Mouse (Mus musculus) embryonic facial prominence, embryonic 13.5 days (tissue): ENCODE measurements at regions not wholly inside any gene's neighbourhood (a gene's known extent, or its start where the extent isn't known, plus 50 kb on each side); places are given as distances from the start of the nearest gene placed in this dataset.

Experiments
- ATAC-seq: fragments of 200-750 bp; cut with Nextera tagmentation; 2 replicates; pipeline ENCODE4 v1.8.0; 2017; ENCODE audit warnings: low read depth; ENCODE audit not compliant: insufficient number of reproducible peaks, insufficient read depth, low FRiP score, low TSS enrichment
- H3K27ac ChIP-seq: fragments of 300-500 bp; sonication (generic); 2 replicates; pipeline ENCODE4 v1.5.1; 2015; ENCODE audit warnings: moderate library complexity, mild to moderate bottlenecking, inconsistent platforms
- H3K27me3 ChIP-seq: fragments of 300-500 bp; sonication (generic); 2 replicates; pipeline ENCODE4 v1.6.1; 2015; ENCODE audit warnings: mild to moderate bottlenecking, inconsistent platforms
- H3K36me3 ChIP-seq: fragments of 300-500 bp; sonication (generic); 2 replicates; pipeline ENCODE4 v1.6.1; 2015; ENCODE audit warnings: mild to moderate bottlenecking, inconsistent platforms
- H3K4me1 ChIP-seq: fragments of 300-500 bp; sonication (generic); 2 replicates; pipeline ENCODE4 v1.6.1; 2015; ENCODE audit warnings: inconsistent platforms
- H3K4me2 ChIP-seq: fragments of 300-500 bp; sonication (generic); 2 replicates; pipeline ENCODE4 v1.6.1; 2015; ENCODE audit warnings: moderate library complexity, mild to moderate bottlenecking, inconsistent platforms
- H3K4me3 ChIP-seq: fragments of 300-500 bp; sonication (generic); 2 replicates; pipeline ENCODE4 v1.5.1; 2015; ENCODE audit warnings: mild to moderate bottlenecking, inconsistent platforms
- H3K9ac ChIP-seq: fragments of 300-500 bp; sonication (generic); 2 replicates; pipeline ENCODE4 v1.6.1; 2015; ENCODE audit warnings: mild to moderate bottlenecking, inconsistent platforms
- H3K9me3 ChIP-seq: fragments of 300-500 bp; sonication (generic); 2 replicates; pipeline ENCODE4 v1.6.1; 2016; ENCODE audit warnings: inconsistent platforms
- WGBS: fragments of 180-500 bp; shearing (Covaris S2); methylation state at CpG from one replicate; pipeline ENCODE4 v1.1.7; 2015; ENCODE audit warnings: mixed read lengths; 5-methylcytosine and 5-hydroxymethylcytosine counted together

DNA sequence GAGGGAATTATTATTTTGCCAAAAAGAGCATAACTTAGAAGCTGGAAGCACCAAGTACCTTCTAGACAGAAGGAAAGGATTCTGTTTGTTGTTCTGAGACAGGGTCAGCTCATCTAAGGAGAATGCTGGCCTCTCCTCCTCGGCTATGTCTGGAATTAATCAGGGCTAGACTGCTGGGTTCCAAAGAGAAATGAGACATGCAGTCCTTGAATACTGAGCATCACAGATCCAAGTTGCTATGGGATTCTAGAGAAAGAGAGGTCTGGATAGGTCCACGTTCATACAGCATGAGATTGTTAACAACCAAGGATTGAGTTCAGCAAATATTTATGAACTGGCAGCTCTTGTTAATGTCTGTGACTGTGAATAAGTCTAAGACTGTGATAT lies 63.7 kb upstream of the Slc22a23 start:
- Histone ChIP-seq H3K9me3 (no peaks in the 10 kb centered on the region), H3K36me3 (no peaks in the 10 kb centered on the region), H3K27me3 (no peaks in the 10 kb centered on the region), H3K27ac (0 out of 2 replicates have a peak overlapping the region, but pooled peaks have one; percentile 12), H3K9ac (no peak overlapping the region), H3K4me1 (peaks cover 9% of the 10 kb centered on the region), H3K4me2 (no peak overlapping the region), H3K4me3 (no peak overlapping the region)
- WGBS = 21% methylated on average over 2 of the region's 2 CpGs
- ATAC-seq = no peak

DNA sequence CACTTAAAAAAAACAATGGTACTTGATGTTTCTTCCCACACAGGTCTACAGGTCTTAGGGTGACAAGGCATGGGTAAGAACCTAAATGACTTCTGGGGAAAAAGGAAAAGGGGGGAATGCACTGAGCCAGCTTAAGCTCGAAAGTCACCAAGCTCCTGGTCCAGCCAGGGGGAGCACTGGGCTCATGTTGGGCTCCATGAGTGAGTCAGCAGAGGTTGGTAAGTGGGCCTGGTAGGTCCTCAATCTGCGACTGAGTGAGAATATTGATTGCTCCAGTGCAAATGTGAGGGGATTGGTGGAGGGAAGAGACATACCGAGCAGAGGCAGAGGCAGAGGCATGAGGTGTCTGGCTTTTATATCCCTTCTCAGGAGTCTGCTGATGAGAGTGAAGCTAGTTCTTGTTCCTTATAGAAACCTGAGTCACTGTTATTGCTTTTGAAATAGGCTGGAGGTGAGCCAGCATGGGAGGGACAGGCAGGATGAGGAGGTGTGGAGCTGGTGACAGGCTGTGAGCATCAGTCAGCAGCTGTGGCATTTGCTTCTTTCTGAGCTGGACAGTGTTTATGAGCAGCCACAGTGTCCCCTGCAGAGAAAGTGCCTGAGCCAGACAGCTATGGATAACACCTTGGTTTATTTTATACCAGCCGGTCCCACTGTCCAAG lies 63.2 kb upstream of the Slc22a23 start:
- WGBS = 61% methylated on average over 4 of the region's 4 CpGs
- H3K4me3 ChIP-seq = no peak overlapping the region
- H3K4me1 ChIP-seq = peaks cover 9% of the 10 kb centered on the region
- H3K27me3 ChIP-seq = no peaks in the 10 kb centered on the region
- no peaks in the 10 kb centered on the region for H3K9me3 ChIP-seq
- no peak overlapping the region for H3K9ac ChIP-seq
- H3K4me2 ChIP-seq = no peak overlapping the region
- no peaks in the 10 kb centered on the region for H3K36me3 ChIP-seq
- 0 out of 2 replicates have a peak overlapping the region, but pooled peaks have one; percentile 12 for H3K27ac ChIP-seq
- ATAC-seq = no peak

DNA sequence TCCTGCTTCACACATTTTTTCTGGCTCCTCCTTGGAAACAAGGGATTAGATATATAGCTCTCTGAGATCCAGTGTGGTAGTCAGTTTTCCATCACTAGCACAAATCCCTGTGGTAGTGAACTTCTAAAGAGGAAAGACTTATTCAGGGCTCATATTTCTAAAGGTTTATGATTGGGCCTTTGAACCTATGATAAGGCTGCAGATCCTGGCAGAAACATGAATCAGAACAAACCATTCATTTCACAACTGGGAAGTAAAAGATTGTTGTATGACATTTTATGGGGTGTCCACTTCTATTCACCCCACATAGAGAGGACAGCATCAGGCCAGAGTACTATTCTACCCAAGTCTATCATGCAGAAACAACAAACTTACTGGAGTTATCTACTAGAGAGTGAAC lies 61.3 kb upstream of the Slc22a23 start:
- Histone ChIP-seq H3K9ac (no peak overlapping the region), H3K4me1 (peaks cover 9% of the 10 kb centered on the region), H3K27ac (no peak overlapping the region), H3K36me3 (no peaks in the 10 kb centered on the region), H3K9me3 (no peaks in the 10 kb centered on the region), H3K4me2 (no peak overlapping the region), H3K4me3 (no peak overlapping the region), H3K27me3 (no peaks in the 10 kb centered on the region)
- ATAC-seq = no peak

DNA sequence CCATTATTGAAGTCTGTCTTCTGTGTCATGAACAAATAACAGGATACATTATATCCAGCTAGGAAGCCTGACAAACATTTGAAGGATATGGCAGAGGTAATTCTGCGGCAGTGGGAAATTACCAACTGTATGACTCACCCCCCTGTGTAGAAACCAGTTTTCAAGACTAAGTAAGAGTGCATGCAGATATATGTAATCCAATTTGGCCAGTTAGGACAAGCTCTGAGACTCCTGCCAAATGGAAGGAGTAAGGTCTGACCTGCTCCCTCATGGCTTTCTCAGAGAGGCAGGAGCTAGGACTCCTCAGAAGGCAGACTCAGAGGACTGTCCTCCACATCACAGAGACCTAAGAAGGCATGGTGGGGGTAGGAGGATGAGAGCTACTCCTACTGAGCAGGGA lies 57.6 kb upstream of the Slc22a23 start:
- Histone ChIP-seq H3K9me3 (no peaks in the 10 kb centered on the region), H3K4me1 (0 out of 2 replicates have a peak, but pooled peaks cover 6% of the 10 kb centered on the region), H3K4me2 (no peak overlapping the region), H3K36me3 (no peaks in the 10 kb centered on the region), H3K9ac (no peak overlapping the region), H3K27ac (no peak overlapping the region), H3K27me3 (no peaks in the 10 kb centered on the region), H3K4me3 (no peak overlapping the region)
- 76% methylated on average over 1 of the region's 1 CpGs for WGBS
- ATAC-seq = no peak

DNA sequence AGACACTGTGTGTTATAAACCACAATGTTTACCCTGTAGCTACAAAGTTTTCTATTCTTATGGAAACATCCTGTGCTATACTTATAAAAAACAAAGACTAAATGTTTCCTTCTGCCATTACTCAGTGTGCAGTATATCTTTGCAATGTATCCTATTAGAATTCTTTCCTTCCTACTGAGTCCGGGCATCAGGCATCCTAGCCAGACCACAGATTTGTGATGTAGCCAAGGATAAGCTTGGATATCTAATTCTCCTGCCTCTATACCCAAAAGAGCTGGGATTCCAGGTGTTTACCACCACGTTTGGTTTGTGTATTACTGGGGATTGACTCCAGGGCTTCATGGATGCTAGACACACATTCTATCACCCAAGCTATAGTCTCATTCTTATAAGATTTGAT lies 56.0 kb upstream of the Slc22a23 start:
- no peaks in the 10 kb centered on the region for H3K27me3 ChIP-seq
- 44% methylated on average over 2 of the region's 2 CpGs for WGBS
- H3K36me3 ChIP-seq = no peaks in the 10 kb centered on the region
- H3K4me1 ChIP-seq = 0 out of 2 replicates have a peak, but pooled peaks cover 6% of the 10 kb centered on the region
- H3K9me3 ChIP-seq = no peaks in the 10 kb centered on the region
- H3K4me2 ChIP-seq = no peak overlapping the region
- ATAC-seq = no peak
- H3K4me3 ChIP-seq = no peak overlapping the region
- H3K9ac ChIP-seq = no peak overlapping the region
- no peak overlapping the region for H3K27ac ChIP-seq

DNA sequence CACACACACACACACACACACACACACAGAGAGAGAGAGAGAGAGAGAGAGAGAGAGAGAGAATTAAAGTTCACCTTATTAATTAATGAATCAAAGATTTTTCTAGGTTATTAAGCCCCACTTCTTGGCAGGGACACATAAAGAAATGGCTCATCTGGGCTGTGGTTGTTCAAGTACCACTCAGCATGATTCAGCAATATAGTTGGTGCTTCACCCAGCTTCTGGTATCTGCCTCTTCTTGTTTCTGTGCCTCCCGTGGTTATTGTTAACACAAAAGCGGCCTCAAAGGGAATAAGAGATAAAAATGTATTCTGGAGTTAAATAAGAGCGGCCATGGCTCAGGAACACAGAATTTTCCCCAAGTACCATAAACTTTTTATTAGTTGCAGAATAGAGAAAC lies 53.9 kb upstream of the Slc22a23 start:
- Histone ChIP-seq H3K4me3 (no peak overlapping the region), H3K4me1 (peaks cover 13% of the 10 kb centered on the region), H3K36me3 (no peaks in the 10 kb centered on the region), H3K27ac (no peak overlapping the region), H3K27me3 (no peaks in the 10 kb centered on the region), H3K9ac (no peak overlapping the region), H3K9me3 (no peaks in the 10 kb centered on the region), H3K4me2 (no peak overlapping the region)
- ATAC-seq = no peak
- WGBS = 77% methylated on average over 3 of the region's 3 CpGs

DNA sequence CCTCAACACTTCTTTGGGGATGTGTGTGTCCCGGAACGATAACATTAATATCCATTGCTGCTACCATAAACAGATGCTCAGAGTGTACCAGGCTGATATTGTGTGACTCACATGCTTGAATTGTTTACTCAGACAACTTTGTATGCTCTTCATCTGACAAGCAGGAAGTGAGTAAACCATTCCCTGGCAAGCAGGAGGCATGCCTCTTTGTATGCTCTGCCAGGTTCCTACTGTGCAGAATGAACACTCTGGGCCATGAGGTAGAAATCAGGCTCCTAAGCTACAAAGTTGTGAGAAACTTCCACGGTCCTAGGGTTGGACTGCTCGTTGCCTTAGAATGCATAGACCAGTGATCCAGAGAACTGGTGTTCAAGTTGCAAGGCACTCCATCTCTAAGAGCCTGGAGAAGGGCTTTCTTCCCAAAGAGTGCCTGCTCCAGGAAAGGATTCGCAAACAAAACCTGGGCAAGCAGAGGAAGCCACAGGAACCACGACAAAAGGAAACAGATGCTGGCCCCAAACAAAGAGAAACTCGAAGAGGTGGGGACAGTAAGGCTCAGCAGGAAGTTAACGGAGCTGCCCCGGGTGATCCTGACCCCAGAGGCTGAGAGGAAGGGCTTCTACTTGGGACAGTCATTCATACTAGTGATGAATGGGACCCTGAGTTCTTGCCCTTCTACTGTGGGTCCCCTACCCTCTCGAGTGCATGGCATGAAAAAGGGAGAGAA lies 53.2 kb upstream of the Slc22a23 start:
- no peak overlapping the region for H3K4me3 ChIP-seq
- H3K36me3 ChIP-seq = no peaks in the 10 kb centered on the region
- no peaks in the 10 kb centered on the region for H3K9me3 ChIP-seq
- H3K4me1 ChIP-seq = peaks cover 13% of the 10 kb centered on the region
- no peaks in the 10 kb centered on the region for H3K27me3 ChIP-seq
- H3K27ac ChIP-seq = 0 out of 2 replicates have a peak overlapping the region, but pooled peaks have one; percentile 39
- 40% methylated on average over 10 of the region's 10 CpGs for WGBS
- no peak for ATAC-seq
- H3K4me2 ChIP-seq = no peak overlapping the region
- no peak overlapping the region for H3K9ac ChIP-seq

DNA sequence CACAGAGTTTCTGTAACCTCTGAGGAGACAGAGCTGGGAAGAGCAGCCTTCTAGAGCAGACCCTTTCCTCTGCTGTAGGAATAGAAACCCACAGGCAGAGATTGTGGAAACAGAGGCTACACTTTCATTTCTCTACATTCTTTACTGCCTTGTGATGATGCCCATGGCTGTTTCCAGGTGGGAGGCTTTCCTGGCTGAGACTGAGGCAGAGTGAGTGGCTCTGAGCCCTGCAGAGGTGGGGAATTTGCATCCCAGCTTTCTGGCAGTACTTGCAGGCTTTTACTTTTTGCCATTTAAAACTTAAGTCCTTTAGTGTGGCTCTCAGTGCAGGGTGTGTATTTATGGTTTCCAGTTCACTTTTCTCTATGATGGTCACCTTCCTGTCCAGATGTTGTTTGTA lies 50.5 kb upstream of the Slc22a23 start:
- Histone ChIP-seq H3K4me2 (no peak overlapping the region), H3K36me3 (no peaks in the 10 kb centered on the region), H3K4me1 (peaks cover 13% of the 10 kb centered on the region), H3K27me3 (no peaks in the 10 kb centered on the region), H3K9me3 (no peaks in the 10 kb centered on the region), H3K27ac (peak overlapping the region; percentile 48; the same call in 1 of the 2 replicates), H3K9ac (no peak overlapping the region), H3K4me3 (no peak overlapping the region)
- ATAC-seq = no peak

DNA sequence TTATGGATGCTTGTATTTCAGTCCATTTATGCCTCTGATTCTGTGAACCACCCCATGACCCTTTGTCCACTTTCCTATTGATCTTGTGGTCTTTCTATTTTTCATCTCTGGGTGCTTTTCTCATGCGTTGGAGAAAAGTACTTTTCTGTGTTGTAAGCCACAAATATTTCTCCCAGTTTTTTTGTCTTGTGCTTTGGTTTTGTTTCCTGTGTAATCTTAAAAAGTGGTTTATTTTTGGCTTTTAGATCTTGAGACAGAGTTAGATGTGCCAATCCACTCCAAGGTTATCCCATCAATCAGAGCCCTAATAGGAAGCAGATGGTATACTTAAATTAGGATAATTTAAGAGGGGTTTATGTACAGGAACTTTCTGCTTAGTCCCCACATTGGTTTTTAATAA lies 50.0 kb upstream of the Slc22a23 start:
- no peak overlapping the region for H3K9ac ChIP-seq
- H3K4me2 ChIP-seq = no peak overlapping the region
- no peaks in the 10 kb centered on the region for H3K27me3 ChIP-seq
- no peak overlapping the region for H3K4me3 ChIP-seq
- 34% methylated on average over 1 of the region's 1 CpGs for WGBS
- peaks cover 13% of the 10 kb centered on the region for H3K4me1 ChIP-seq
- no peak for ATAC-seq
- H3K27ac ChIP-seq = 0 out of 2 replicates have a peak overlapping the region, but pooled peaks have one; percentile 48
- H3K9me3 ChIP-seq = no peaks in the 10 kb centered on the region
- H3K36me3 ChIP-seq = no peaks in the 10 kb centered on the region
